Mouse (Mus musculus): ENCODE measurements around the gene Ephb4. TPM values are rescaled to one million over a fixed set of nuclear protein-coding genes. Genes with fewer than 3 reads are reported as not detected.

Gene Ephb4
- polyA plus RNA-seq, 1 experiment from 2014 or later, result 46.4 TPM

DNA sequence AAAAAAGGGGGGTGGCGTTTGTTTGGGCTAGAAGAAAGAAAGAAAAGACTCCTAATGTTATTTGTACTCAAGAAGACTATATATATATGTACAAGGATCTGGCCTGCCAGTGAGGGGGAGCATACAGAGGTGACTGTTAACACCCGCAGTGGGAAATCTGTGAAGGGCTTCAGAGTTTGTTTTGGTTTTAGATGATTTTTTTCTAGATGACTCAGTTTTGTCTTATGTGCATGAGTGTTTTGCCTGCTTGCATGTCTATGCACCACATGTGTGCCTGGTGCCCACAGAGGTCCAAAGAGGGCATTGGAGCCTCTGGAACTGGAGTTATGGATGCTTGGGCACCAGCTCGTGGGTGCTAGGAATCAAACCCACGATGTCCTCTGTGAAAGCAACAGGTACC lies 2.9 kb upstream of the Ephb4 start:
- Histone ChIP-seq H3K4me1 (ENCODE audit: control insufficient read depth, insufficient read depth, low read length) (0 out of 2 replicates have a peak, but pooled peaks cover 2% of the 10 kb centered on the region), H3K27ac (replicated peaks; ENCODE audit: low read depth, low read length) (no peak overlapping the region), H3K4me2 (ENCODE audit: low read depth, low read length) (no peak overlapping the region), H3K9me3 (replicated peaks; ENCODE audit: control insufficient read depth, low read length) (no peaks in the 10 kb centered on the region), H3K27me3 (ENCODE audit: control insufficient read depth, insufficient read depth, low read length) (no peaks in the 10 kb centered on the region), H3K9ac (replicated peaks; ENCODE audit: low read length) (no peak overlapping the region), H3K36me3 (replicated peaks; ENCODE audit: control insufficient read depth, insufficient read depth, low read depth, low read length) (no peaks in the 10 kb centered on the region), H3K4me3 (ENCODE audit: low read depth, low read length) (no peak overlapping the region)
- ATAC-seq (replicated peaks; ENCODE audit: insufficient number of reproducible peaks, low FRiP score, low TSS enrichment, low read depth) (no peak), DNase-seq (ENCODE audit: low spot score) (no peak)
- 83% methylated on average over 4 of the region's 4 CpGs for WGBS

- ATAC-seq (replicated peaks; ENCODE audit: insufficient number of reproducible peaks, low FRiP score, low TSS enrichment, low read depth) (no peak), DNase-seq (ENCODE audit: low spot score) (no peak)
- H3K4me3 ChIP-seq (ENCODE audit: low read depth, low read length), result no peak overlapping the region
- no peaks in the 10 kb centered on the region for H3K9me3 ChIP-seq (replicated peaks; ENCODE audit: control insufficient read depth, low read length)
- 19% methylated on average over 7 of the region's 7 CpGs for WGBS
- no peaks in the 10 kb centered on the region for H3K27me3 ChIP-seq (ENCODE audit: control insufficient read depth, insufficient read depth, low read length)
- 0 out of 2 replicates have a peak, but pooled peaks cover 6% of the 10 kb centered on the region for H3K4me1 ChIP-seq (ENCODE audit: control insufficient read depth, insufficient read depth, low read length)
- no peak overlapping the region for H3K4me2 ChIP-seq (ENCODE audit: low read depth, low read length)
- no peaks in the 10 kb centered on the region for H3K36me3 ChIP-seq (replicated peaks; ENCODE audit: control insufficient read depth, insufficient read depth, low read depth, low read length)
- 0 out of 2 replicates have a peak overlapping the region, but pooled peaks have one; percentile 35 for H3K27ac ChIP-seq (replicated peaks; ENCODE audit: low read depth, low read length)
- no peak overlapping the region for H3K9ac ChIP-seq (replicated peaks; ENCODE audit: low read length)
Measured at GRCm38 (mm10) chr5:137347856-137348255, 2.1 kb upstream of the Ephb4 start.

GRCm38 (mm10) chr5:137348482-137349383 lies 1.2 kb upstream of the Ephb4 start:
- DNase-seq (ENCODE audit: low spot score) (peak; percentile 56), ATAC-seq (replicated peaks; ENCODE audit: insufficient number of reproducible peaks, low FRiP score, low TSS enrichment, low read depth) (no peak)
- H3K27ac ChIP-seq (replicated peaks; ENCODE audit: low read depth, low read length), result peak overlapping the region; percentile 95
- H3K4me2 ChIP-seq (ENCODE audit: low read depth, low read length), result peak overlapping the region; percentile 81
- no peaks in the 10 kb centered on the region for H3K27me3 ChIP-seq (ENCODE audit: control insufficient read depth, insufficient read depth, low read length)
- H3K9me3 ChIP-seq (replicated peaks; ENCODE audit: control insufficient read depth, low read length), result no peaks in the 10 kb centered on the region
- peak overlapping the region; percentile 97 for H3K9ac ChIP-seq (replicated peaks; ENCODE audit: low read length)
- H3K36me3 ChIP-seq (replicated peaks; ENCODE audit: control insufficient read depth, insufficient read depth, low read depth, low read length), result no peaks in the 10 kb centered on the region
- under 1% methylated on average over 33 of the region's 33 CpGs for WGBS
- H3K4me1 ChIP-seq (ENCODE audit: control insufficient read depth, insufficient read depth, low read length), result 0 out of 2 replicates have a peak, but pooled peaks cover 6% of the 10 kb centered on the region
- H3K4me3 ChIP-seq (ENCODE audit: low read depth, low read length), result peak overlapping the region; percentile 93

GRCm38 (mm10) chr5:137350205-137351057 lies 522 bp downstream of the Ephb4 start:
- under 1% methylated on average over 46 of the region's 55 CpGs for WGBS
- H3K27me3 ChIP-seq (ENCODE audit: control insufficient read depth, insufficient read depth, low read length), result no peaks in the 10 kb centered on the region
- DNase-seq (ENCODE audit: low spot score), result peak; percentile 53
- peak overlapping the region; percentile 81 for H3K4me2 ChIP-seq (ENCODE audit: low read depth, low read length)
- H3K9ac ChIP-seq (replicated peaks; ENCODE audit: low read length), result peak overlapping the region; percentile 97
- H3K27ac ChIP-seq (replicated peaks; ENCODE audit: low read depth, low read length), result peak overlapping the region; percentile 95
- peaks cover 8% of the 10 kb centered on the region for H3K36me3 ChIP-seq (replicated peaks; ENCODE audit: control insufficient read depth, insufficient read depth, low read depth, low read length)
- peak; percentile 42; the same call in 1 of the 2 replicates for ATAC-seq (replicated peaks; ENCODE audit: insufficient number of reproducible peaks, low FRiP score, low TSS enrichment, low read depth)
- H3K9me3 ChIP-seq (replicated peaks; ENCODE audit: control insufficient read depth, low read length), result no peaks in the 10 kb centered on the region
- 0 out of 2 replicates have a peak, but pooled peaks cover 6% of the 10 kb centered on the region for H3K4me1 ChIP-seq (ENCODE audit: control insufficient read depth, insufficient read depth, low read length)
- peak overlapping the region; percentile 93 for H3K4me3 ChIP-seq (ENCODE audit: low read depth, low read length)

DNA sequence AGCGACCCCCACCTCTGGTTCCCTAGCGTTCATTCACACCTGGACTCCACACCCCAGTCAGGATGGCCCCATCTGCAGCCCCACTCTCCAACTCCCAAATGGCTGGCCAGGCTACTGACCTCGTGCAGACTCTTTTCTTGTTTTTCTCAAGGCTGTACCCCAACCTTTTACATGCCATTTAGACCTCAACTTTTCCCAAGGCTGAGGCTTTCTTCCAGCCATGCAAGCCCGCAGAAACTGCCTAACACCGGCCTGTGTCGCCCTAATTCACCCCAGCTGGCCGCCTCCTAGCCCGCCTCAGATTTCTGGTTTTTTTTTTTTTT lies 1.1 kb downstream of the Ephb4 start:
- no peaks in the 10 kb centered on the region for H3K27me3 ChIP-seq (ENCODE audit: control insufficient read depth, insufficient read depth, low read length)
- H3K4me2 ChIP-seq (ENCODE audit: low read depth, low read length), result peak overlapping the region; percentile 81
- peak overlapping the region; percentile 93 for H3K4me3 ChIP-seq (ENCODE audit: low read depth, low read length)
- peaks cover 10% of the 10 kb centered on the region for H3K36me3 ChIP-seq (replicated peaks; ENCODE audit: control insufficient read depth, insufficient read depth, low read depth, low read length)
- H3K9me3 ChIP-seq (replicated peaks; ENCODE audit: control insufficient read depth, low read length), result no peaks in the 10 kb centered on the region
- no peak for ATAC-seq (replicated peaks; ENCODE audit: insufficient number of reproducible peaks, low FRiP score, low TSS enrichment, low read depth)
- H3K27ac ChIP-seq (replicated peaks; ENCODE audit: low read depth, low read length), result peak overlapping the region; percentile 95
- WGBS, result 1% methylated on average over 8 of the region's 8 CpGs
- H3K9ac ChIP-seq (replicated peaks; ENCODE audit: low read length), result peak overlapping the region; percentile 97
- DNase-seq (ENCODE audit: low spot score), result peak; percentile 69
- 0 out of 2 replicates have a peak, but pooled peaks cover 6% of the 10 kb centered on the region for H3K4me1 ChIP-seq (ENCODE audit: control insufficient read depth, insufficient read depth, low read length)

DNA sequence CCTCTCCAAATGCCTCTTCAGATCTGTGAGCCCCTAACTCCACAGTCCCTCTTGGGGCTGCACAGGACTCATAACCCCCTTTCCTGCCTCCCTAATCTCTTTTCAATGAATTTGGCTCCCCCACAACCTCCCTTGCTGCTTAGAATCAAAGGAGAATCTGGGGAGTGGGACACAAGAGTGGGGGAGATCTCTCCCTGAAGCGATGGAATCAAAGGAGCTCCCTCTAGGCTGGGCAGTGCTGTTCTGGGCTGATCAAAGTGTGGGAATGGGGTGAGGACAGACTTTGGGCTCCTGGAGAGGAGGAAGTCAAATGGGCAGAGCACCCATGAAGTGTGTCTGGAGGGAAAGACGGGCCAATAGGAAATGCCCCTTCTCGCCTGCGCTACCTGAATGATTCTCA lies 1.5 kb downstream of the Ephb4 start:
- H3K9me3 ChIP-seq (replicated peaks; ENCODE audit: control insufficient read depth, low read length), result no peaks in the 10 kb centered on the region
- peak overlapping the region; percentile 97 for H3K9ac ChIP-seq (replicated peaks; ENCODE audit: low read length)
- WGBS, result 7% methylated on average over 4 of the region's 4 CpGs
- peak overlapping the region; percentile 95 for H3K27ac ChIP-seq (replicated peaks; ENCODE audit: low read depth, low read length)
- peak overlapping the region; percentile 93 for H3K4me3 ChIP-seq (ENCODE audit: low read depth, low read length)
- DNase-seq (ENCODE audit: low spot score) (peak; percentile 20), ATAC-seq (replicated peaks; ENCODE audit: insufficient number of reproducible peaks, low FRiP score, low TSS enrichment, low read depth) (no peak)
- peak overlapping the region; percentile 81 for H3K4me2 ChIP-seq (ENCODE audit: low read depth, low read length)
- no peaks in the 10 kb centered on the region for H3K27me3 ChIP-seq (ENCODE audit: control insufficient read depth, insufficient read depth, low read length)
- H3K36me3 ChIP-seq (replicated peaks; ENCODE audit: control insufficient read depth, insufficient read depth, low read depth, low read length), result peaks cover 13% of the 10 kb centered on the region
- H3K4me1 ChIP-seq (ENCODE audit: control insufficient read depth, insufficient read depth, low read length), result 0 out of 2 replicates have a peak, but pooled peaks cover 6% of the 10 kb centered on the region

DNA sequence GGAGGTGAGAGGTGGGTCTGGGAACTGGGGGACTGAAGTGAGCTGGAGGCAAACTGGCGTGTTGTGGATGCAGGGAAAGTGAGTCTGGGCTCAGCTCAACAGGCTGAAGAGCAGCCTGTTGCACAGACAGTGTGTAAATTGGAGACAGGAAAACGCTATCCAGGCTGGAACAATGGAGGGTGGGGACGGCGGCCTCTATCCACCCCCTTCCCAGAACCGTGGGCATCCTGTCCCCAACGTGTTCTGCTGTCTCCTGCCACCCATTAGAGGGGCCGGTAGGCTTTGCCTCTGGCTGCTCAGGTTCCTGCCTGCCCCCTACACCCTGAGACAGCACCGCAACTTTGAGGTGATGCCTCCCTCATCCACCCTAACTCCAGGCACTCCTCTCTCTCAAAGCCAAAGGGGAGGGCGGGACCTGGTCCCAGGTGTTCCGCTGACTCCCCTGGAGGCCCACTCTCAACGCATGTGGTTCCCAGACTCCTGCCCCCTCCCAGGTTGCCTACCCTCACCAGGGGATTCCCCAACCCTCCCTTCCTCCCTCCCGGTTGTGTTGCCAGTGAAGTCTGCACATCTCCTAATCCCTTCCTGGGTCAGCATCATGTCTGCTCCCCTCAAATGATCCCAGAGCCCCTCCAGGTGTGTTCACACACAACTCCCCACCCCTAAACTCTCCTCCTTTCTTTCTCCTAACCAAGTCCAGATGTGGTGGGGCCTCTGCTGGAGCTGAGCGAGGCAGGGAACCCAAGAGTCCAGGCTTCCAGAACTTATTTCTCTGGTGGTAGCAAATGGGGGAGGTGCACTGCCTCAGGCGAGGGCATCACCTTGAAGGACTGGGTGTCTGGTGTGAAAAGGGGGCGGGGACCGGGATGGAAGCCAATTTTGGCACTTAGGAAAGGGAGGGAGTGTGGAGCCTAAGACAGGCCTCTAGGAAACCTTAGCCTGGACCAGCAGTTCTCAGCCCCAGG lies 2.4 kb downstream of the Ephb4 start:
- H3K36me3 ChIP-seq (replicated peaks; ENCODE audit: control insufficient read depth, insufficient read depth, low read depth, low read length), result peaks cover 17% of the 10 kb centered on the region
- H3K27ac ChIP-seq (replicated peaks; ENCODE audit: low read depth, low read length), result peak overlapping the region; percentile 95
- DNase-seq (ENCODE audit: low spot score), result peak; percentile 53
- H3K4me2 ChIP-seq (ENCODE audit: low read depth, low read length), result peak overlapping the region; percentile 81
- no peaks in the 10 kb centered on the region for H3K27me3 ChIP-seq (ENCODE audit: control insufficient read depth, insufficient read depth, low read length)
- ATAC-seq (replicated peaks; ENCODE audit: insufficient number of reproducible peaks, low FRiP score, low TSS enrichment, low read depth), result no peak
- no peaks in the 10 kb centered on the region for H3K9me3 ChIP-seq (replicated peaks; ENCODE audit: control insufficient read depth, low read length)
- H3K4me3 ChIP-seq (ENCODE audit: low read depth, low read length), result peak overlapping the region; percentile 93
- H3K4me1 ChIP-seq (ENCODE audit: control insufficient read depth, insufficient read depth, low read length), result 0 out of 2 replicates have a peak, but pooled peaks cover 6% of the 10 kb centered on the region
- H3K9ac ChIP-seq (replicated peaks; ENCODE audit: low read length), result peak overlapping the region; percentile 97
- WGBS, result 11% methylated on average over 16 of the region's 16 CpGs

All from embryonic facial prominence, embryonic 11.5 days (tissue).